Mouse (Mus musculus): Measurements from ENCODE around the gene Ppp6r1. TPM values are rescaled to one million over a fixed set of nuclear protein-coding genes. Genes with fewer than 3 reads are reported as not detected.

Ppp6r1 gene
- total RNA-seq, 2 experiments from 2014 or later, result 145 to 148 TPM

DNA sequence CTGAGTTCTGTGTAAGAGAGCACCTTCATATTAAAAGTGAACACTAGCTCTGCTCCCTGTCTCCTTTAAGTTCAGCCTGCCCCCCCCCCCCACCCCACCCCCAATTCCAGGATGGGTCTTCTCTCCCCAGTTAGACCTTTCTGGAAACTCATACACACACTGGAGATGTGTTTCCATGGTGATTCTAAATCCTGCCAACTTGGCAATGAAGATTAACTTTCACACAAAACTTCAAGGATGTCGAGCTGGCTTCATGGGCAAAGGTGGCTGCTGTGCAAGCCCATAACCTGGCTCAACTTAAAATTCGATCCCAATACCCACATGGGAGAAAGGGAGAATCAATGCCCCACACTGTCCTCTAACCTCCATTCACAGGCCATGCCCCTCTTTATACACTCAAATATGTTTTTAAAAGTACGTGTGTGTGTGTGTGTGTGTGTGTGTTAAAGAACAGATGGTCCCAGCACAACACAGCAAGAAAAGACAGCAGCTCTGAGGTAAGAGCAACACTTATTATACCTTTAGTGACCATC, 1.2 kb upstream of the Ppp6r1 start:
- intact Hi-C loops (cut with DNase I), result loop anchor here (1.0 kb wide), 1 partner anchor 30 kb away; the partner anchor contains the start of gene Brsk1

DNA sequence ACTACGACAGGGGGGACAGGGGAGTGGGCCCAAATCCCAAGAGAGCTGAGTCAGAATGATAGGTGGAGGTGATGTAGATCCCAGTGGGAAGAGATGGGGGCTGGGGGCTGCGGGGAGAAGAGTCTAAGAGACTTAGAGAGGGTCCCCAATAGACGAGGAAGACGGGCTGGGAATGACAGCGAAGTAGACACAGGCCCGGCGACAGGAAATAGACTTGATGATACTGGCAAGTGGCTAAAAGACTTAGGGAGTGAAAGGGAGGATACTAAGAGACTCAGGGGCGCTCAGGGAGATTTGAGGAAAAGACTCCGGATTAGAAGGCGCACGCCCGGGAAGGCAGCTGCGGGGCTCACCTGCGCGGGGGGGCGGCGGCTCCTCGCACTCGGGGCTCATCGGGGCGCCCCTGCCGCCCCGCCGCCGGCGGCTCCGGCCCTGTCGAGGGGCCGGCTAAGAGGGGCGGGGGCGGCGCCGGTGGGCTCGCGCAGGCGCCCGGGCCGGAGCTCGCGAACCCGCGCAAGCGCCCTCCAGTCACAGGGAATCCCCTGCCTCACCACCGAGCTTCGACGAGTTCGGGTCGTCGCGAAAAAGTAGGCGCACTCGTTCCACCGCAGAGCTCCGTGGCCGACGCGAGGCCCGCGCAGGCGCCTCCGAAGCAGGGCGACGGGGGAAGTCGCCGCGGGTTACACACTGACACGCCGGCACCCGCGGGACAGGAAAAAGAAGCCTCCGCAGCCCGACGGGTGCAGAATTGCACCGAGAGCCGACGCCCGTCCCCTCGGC, 501 bp downstream of the Ppp6r1 start:
- intact Hi-C loops (cut with DNase I), result no loop called here
- DNase-seq (ENCODE audit: low spot score in 2 of 2), result peak in 1 of 2 experiments; percentile 14

More for the DNA sequence above, 1.2 kb upstream of the Ppp6r1 start:
- DNase-seq (ENCODE audit: low spot score in 2 of 2), result peak in 1 of 2 experiments; percentile 50

DNA sequence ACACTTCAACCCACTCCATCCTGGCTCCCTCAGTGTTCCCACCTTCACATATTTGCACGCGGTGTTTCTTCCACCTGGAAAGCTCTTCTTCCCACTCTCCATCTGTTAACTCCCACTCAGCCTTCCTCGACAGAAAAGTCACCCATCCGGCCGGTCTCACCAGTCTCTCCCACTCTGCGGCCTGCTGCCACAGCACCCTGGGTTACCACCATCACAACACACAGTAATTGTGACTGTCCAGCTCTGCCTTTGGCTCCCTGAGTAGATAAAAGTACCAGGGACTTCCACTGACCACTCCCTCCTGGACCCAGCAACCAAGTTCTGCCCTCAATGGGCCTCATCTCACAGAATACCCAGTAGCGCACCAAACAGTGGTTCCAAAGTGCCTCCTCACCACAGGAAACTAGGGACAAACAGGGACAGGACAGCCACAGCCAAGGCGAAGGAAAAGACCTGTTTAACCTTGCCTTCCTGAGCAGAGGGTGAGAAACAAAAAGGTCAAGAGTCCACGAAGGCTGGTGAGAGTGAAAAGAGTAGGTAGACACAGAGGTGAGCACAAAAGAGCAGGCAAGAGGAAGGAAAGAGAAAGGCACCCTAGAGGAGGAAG, 1.2 kb downstream of the Ppp6r1 start:
- peak; percentile 48 to 86 for DNase-seq (ENCODE audit: low spot score in 2 of 2)
- intact Hi-C loops (cut with DNase I), result no loop called here

DNA sequence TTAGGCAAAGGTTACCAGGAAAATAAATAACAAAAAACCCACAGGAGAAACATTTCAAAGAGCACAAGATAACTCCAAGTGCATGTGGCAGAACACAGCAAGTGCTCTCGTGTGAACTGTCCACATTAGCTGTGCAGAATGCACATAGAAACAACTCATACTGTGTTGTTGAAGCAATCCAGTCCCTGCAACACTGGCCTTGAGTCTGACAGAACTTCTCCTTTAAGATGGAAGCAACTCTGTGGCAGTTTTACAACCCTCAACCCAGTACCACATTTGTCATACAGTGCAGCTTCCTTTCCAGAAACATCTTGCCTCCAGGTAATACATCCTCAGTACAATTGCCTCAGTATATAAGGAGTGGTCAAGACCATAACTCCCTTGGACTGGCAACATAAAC, 2.0 kb downstream of the Ppp6r1 start:
- intact Hi-C loops (cut with DNase I), result no loop called here
- no peak for DNase-seq (ENCODE audit: low spot score in 2 of 2)

DNA sequence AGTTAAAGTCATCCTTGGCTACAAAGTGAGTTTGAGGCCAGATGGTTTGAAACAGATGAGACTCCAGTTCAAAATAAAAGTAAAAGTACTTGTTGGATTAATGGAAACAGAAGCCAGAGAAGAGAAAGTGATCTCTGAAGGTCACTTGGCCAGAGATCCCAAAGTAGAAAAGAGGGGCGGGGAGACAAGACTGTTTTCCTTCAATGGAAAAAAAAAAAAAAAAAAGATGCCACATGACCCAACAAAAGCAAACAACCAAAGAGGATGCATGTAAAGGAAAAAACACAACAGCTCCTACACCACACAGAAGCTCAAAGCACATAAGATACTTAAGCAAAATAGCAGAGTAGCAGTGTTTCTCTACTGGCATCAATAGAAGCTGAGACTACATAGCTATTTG, 2.9 kb downstream of the Ppp6r1 start:
- intact Hi-C loops (cut with DNase I), result no loop called here
- no peak for DNase-seq (ENCODE audit: low spot score in 2 of 2)

DNA sequence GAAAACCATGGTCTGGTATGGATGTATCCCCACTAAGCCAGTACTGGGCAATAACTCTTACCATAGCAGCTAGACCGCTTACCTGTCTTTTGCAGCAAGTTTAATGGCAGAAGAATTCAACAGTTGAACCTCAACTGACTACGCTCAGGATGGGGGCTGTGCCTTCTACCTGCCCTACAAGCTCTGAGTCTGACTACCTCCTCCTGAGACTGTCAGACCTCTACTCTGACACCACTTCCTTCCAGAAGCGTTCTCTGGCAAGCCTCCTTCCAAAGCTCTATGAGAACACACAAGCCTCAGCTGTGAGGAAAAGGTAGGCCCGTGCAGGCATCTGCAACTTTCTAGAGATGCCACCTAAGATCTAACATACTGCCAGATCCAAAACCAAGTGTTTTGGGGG, 3.4 kb downstream of the Ppp6r1 start:
- intact Hi-C loops (cut with DNase I), result no loop called here
- no peak for DNase-seq (ENCODE audit: low spot score in 2 of 2)

DNA sequence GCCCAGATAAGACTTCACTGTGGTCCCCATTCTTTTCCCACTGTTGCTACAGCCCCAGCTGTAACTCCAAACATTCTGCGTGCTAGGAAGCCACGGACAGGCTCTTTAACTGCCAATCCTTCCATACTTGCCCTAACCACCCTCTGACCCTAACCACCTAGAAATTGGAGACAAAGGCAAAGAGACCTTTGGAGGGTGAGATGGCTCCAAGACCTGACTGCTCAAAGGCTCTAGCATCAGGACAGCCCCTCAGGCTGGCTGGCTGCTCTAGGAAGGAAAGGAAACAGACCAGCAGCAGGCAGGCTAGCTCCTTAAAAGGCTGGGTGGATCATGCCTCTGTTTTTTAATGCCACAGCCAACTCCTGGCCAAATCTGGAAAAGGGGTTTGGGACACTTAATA, 4.6 kb downstream of the Ppp6r1 start:
- DNase-seq (ENCODE audit: low spot score in 2 of 2), result no peak
- intact Hi-C loops (cut with DNase I), result no loop called here

DNA sequence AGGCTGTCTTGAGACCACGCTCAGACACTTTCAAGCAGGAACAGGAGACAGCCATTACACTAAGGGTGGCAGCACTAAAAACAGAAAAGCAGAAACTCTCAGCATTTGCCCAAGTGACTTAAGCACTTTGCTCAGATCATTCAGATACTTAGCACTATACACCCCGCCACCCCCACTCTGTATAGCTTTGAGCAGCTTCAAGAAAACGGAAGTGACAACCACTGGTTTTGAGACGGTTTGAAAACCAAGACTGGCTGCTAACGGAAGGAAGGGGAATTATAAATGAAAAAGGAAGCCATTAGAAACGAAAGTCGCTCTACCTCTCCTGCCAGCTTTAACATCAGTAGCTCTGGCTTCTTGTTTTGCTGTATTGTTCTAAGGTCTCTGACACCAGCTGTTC, 5.0 kb downstream of the Ppp6r1 start:
- intact Hi-C loops (cut with DNase I), result no loop called here
- DNase-seq (ENCODE audit: low spot score in 2 of 2), result peak in 1 of 2 experiments; percentile 71

DNA sequence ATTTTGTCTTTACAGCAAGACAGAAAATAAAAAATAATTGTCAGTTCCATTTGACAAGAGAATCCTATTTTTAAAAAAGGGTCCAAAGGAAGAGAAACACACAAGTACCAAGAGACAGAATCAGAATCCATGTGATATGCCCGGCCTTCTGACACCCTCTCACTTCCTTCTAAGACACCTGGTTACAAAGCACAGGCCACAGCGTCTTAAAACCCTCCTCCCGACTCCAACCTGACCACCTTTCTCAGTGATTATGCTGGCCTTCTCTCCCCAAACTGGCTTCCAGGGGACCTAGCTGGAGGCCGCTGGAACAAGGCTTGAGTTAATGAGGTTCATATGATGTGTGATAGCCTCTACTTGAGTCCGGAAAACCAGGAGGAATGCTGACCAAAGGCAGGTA, 5.5 kb downstream of the Ppp6r1 start:
- DNase-seq (ENCODE audit: low spot score in 2 of 2), result no peak
- intact Hi-C loops (cut with DNase I), result no loop called here

DNA sequence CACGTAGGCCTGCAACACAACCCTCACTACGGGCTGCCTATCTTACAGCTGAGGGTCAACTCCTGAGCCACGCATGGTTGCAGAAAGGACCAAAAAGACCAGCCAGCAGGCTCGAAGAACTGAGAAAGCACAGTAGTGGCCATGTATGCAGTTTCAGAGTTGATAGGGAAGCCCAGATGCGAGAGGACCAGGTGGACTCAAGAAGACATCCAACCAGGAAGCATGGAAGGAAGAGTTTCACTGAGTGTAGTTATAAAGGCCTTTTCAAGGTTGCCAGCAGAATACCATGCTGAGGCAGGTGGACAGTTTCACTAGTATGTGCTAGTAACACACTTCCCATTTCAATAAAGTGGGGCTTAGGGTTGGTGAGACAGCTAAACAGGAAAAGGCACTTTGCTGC, 6.1 kb downstream of the Ppp6r1 start:
- no peak for DNase-seq (ENCODE audit: low spot score in 2 of 2)
- intact Hi-C loops (cut with DNase I), result no loop called here

DNA sequence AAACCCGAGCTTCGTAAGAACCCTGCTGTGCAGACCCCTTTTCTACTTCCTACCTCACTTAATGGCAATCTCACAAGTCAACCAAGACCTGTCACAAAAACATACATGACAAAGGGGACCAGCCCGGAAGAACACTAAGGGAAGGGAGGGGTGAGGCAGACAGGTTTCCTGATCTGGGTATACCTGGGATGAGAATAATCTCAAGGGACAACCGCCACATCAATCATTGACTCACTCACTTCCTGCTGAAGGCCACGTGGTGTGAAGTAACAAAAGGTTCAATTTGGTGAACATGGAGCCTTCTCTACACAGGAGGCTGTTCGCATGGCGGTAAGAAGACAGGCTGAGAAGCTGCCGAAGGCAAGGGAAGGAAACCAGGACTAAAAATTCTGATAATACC, 7.2 kb downstream of the Ppp6r1 start:
- no peak for DNase-seq (ENCODE audit: low spot score in 2 of 2)
- intact Hi-C loops (cut with DNase I), result no loop called here

DNA sequence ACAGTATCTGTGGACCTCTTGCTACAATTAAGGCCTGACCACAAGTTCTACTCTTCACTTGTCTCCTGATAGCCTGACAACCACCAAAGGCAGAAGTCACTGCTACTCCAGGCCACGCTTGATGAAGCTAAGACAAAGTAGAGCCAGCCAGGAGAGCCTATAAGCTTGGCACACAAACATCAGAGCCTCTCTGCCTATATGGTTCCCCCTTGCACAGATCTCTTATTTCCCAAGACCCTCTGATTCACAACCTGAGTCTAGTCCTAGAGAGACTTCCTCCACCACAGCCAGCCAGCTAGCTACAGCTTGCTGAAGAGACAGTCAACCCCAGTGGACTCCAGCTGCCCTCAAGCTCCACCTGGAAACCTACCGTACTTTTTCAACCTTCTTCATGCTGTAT, 10.8 kb downstream of the Ppp6r1 start:
- no peak for DNase-seq (ENCODE audit: low spot score in 2 of 2)
- intact Hi-C loops (cut with DNase I), result no loop called here

DNA sequence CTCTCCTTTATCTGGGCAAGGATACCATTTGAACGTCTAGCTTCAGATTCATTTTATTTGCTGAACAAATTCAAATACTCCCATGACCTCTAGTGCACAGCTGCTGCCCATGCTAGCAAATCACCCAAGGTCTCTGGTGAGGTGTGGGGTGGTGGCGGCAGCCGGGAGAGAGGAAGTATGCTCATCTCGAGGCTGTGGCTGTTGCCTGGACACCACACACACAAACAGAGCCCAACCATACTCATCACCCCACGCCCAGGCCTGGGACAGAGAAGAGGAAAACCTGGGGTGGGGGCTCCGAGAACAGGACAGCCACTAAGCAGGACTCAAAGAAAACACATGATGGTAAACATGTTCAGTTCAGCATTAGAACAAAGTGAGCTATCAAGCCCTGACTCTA, 11.5 kb downstream of the Ppp6r1 start:
- intact Hi-C loops (cut with DNase I), result no loop called here
- DNase-seq (ENCODE audit: low spot score in 2 of 2), result no peak

DNA sequence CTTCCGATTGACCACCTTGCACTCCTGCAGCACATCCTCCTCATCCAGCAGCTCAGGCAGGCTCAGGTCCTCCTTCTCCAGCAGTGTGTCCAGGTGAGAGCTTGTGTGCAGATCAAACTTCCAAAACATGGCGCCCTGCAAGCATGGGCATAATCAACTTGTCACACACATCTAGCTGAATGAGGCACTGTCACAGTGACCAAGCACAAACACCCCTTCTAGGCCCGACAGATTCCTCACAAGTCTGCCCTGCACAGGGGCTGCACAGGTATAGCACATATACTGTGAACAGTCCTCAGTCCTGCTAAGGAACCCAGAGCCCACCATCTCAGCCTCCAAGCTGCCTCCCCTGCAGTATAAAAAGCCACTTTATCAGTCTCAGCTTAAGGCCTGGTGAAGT, 12.0 kb downstream of the Ppp6r1 start:
- DNase-seq (ENCODE audit: low spot score in 2 of 2), result no peak
- intact Hi-C loops (cut with DNase I), result no loop called here

DNA sequence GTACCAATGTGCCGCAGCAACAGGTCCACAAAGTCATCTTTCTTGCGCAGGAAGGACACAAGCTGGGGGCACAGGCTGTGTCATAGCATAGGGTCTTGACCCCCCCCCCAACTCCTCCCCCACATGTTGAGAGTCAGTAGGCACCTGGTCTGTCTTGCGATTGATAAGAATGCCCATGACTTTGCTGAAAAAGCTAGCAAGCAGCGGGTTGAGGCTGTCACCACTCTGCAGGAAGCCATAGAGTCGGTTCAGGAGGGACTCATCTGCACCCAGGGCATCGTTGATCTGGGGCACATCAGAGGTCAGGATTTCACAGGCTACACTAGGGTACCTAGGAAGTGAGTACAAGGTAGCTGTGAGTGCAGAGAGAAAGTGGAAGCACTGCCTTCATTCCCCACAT, 15.6 kb downstream of the Ppp6r1 start:
- no peak for DNase-seq (ENCODE audit: low spot score in 2 of 2)
- intact Hi-C loops (cut with DNase I), result no loop called here

DNA sequence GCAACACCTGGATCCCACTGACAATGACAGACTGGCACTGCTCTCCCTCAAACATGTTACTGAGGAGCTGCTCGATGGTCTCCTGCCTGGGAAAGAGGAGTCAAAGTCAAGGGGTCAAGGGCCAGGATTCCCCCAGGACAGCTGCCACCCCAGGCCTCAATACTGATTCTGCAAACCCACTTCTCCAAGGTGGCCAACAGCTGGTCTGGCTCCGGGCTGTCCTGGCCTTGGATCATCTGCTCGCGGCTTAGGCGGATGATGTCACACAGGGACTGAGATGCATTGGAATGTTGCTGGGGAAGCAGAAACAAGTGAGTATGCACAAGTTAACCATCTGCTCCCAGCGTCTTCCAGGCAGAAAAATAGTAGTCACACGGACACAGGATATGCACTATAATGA, 16.9 kb downstream of the Ppp6r1 start:
- DNase-seq (ENCODE audit: low spot score in 2 of 2), result no peak
- intact Hi-C loops (cut with DNase I), result no loop called here

DNA sequence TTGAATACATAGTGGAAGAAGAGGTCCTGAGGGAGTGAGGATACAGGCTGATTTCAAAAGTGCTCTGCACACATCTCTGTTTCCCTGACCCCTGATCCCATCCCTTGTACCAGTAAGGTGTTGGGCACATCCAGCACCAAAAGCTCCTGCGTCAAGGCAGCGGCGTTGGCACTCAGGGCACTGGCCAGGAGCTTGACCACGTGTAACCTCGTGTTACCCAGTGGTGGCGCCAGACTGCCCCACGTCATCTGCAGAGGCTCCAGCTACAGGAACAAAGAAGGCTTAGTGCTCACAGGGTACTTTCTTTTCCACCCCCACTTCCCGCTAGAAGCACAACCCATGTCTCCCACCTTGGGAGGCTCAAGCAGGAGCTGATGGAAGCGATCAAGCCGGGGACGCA, 17.7 kb downstream of the Ppp6r1 start:
- DNase-seq (ENCODE audit: low spot score in 2 of 2), result peak in 1 of 2 experiments; percentile 29
- intact Hi-C loops (cut with DNase I), result no loop called here

DNA sequence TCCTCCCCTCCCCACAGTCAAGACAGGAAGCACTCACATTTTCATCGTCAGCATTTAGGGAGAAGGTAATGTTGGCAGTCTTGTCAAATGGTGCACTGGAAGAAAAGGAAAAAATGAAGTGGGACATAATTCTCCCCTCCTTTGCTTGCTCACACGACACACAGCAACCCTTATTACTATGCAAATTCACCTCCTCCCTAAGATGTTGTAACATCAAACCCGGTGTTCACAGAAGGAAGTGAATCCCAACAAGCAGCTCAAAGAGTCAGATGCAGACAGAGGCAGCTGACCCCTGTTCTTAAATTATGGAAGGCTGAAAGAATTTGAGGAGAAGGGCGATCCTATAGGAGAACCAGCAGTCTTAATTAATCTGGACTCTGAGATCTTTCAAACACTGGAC, 22.6 kb downstream of the Ppp6r1 start:
- DNase-seq (ENCODE audit: low spot score in 2 of 2), result no peak
- intact Hi-C loops (cut with DNase I), result no loop called here

DNA sequence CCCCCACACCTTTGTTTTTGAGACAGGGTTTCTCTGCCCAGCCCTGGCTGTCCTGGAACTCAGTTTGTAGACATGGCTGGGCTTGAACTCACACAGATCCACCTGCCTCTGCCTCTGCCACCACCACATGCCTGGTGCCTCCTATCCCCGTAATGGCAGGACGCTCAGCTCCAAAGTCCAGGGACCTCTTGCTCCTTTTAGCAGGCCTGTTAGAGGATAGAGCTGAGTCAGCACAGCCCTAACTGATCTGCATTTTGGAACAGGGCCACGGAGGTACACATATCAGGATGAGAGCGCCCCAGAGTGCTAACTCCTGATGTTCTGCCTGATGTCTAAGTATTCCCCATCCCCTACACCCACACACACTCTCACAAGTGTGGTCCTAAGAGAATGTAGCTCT, 27.8 kb downstream of the Ppp6r1 start, which contains the start of gene Tmem86b:
Gene Tmem86b (minus strand): TSS at position 392 of the 400 bp plus-strand sequence.
- DNase-seq (ENCODE audit: low spot score in 2 of 2), result no peak
- intact Hi-C loops (cut with DNase I), result no loop called here

DNA sequence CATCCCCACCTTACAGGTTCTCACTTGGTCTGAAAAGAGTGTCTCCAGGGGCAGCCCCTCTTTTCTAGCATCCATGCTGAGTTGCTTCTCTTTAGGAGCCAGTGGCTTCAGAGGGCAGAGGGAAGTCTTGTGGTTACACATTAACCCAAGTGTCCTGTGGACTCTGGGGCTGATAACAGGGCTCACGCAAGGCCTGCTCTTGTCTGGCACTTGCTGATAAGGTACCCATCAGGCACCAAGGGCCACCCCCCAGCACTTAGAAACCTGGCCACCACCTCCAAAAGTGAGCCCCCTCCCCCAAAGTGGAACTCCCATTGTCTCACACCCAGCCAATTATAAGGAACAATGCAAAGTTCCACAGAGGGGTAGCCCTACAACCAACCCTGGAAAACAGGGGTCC, 28.6 kb downstream of the Ppp6r1 start:
- intact Hi-C loops (cut with DNase I), result no loop called here
- DNase-seq (ENCODE audit: low spot score in 2 of 2), result no peak

DNA sequence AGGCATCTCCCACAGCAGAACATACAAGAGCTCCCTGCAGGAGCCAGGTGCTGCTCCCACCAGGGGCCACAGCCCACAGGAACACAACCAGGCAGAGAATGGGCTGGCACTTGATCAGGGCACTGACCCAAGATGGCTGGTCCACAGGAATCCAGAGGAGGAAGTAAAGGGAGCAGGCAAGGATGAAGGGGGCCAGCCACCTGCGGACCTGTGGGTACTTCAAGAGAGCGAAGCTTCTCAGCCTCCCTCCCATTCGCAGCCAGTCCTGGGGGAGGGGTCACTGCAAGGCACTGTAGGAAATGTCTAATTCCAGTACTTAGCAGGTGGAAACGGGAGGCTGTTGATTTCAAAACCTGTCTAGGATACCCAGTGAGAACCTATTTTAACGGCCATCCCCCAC, 29.2 kb downstream of the Ppp6r1 start:
- intact Hi-C loops (cut with DNase I), result no loop called here
- DNase-seq (ENCODE audit: low spot score in 2 of 2), result no peak
